Mouse (Mus musculus): Measurements from ENCODE around the gene Zfp276.
A peak's percentile ranks its signal among the peaks of the same experiment; 100 is the strongest.
"Not testable (repeated sequence)": the region's sequence is repeated elsewhere in the genome, so short reads cannot be mapped to it uniquely, and the experiment has no call there.

Zfp276 gene

DNA sequence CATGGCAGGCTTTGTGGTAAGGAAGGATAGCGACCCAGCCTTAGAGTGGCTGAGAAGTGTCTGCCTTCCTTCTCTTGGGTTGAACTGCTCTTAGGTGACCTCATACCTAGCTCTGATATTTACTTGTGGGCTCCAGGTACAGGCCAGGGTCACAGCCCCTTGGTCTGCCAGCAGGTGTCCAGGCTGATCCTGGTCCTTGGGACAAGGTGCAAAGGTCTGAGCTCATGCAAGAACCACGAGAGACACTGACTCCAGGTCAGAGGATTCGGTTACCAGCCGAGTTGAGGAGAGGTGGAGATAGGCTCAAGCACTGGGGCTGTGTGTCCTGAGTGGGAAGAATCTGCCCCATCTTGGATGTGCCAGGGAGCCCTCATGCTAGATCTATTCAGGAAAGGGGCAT lies 9.6 kb upstream of the Zfp276 start:
- DNase-seq (ENCODE audit: low read depth): no peak

DNA sequence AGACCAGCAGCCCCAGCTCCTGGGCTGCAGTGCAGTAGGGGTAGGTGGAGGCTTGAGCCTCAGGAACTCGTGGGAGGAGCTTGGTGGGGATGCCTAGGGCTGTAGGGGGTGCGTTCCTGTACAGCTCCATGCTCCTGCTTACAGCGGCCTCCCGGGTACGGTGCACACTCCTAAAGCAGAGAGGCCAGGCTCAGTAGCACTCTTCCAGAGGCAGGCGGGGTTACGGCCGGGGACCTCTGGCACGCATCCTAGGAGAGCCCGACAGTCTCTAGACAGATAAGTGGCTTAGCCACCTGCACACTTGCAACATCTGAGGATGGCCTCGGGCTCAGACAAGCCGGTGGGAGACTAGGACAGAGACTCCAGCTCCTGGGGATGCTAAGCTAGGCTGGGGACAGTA lies 8.5 kb upstream of the Zfp276 start:
- DNase-seq (ENCODE audit: low read depth): no peak

DNA sequence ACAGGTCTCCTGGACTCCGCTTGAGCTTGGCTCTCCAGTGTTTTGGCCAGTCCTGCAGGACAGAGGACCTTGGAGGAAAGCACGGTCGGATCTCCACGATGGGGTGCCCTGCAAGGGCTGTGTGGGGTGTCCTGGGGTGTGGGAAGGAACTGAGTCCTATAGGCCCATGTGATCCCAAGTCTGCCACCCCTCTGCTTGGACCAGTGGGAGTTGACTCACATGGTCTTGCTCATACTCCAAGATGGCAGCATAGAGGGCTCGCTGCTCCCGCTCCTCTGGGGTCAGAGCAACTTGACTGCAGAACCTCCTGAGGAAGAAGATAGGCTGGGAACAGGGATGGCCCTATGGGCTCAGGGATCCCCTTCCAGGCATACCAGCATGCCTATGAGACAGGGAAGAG lies 6.2 kb upstream of the Zfp276 start:
- no peak for DNase-seq (ENCODE audit: low read depth)

DNA sequence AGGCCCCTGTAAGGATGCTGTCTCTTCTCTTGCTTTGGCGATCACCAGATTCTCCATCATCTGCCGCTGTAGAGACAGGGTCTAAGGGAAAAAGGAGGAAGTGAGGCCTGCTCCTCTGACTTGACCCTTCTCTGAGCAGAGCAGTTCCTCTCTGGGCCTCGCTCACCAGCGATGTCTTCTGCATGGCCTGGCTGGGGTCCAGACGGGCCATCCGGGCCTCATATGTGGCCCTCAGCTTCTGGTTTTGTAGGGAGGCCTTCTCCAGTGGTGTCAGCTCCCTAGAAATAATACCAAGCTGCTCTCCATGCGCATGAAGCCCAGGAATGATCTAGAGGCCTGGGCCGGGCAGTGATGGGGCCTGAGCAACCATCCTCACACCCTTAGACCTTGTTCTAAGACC lies 5.4 kb upstream of the Zfp276 start:
- no peak for DNase-seq (ENCODE audit: low read depth)

DNA sequence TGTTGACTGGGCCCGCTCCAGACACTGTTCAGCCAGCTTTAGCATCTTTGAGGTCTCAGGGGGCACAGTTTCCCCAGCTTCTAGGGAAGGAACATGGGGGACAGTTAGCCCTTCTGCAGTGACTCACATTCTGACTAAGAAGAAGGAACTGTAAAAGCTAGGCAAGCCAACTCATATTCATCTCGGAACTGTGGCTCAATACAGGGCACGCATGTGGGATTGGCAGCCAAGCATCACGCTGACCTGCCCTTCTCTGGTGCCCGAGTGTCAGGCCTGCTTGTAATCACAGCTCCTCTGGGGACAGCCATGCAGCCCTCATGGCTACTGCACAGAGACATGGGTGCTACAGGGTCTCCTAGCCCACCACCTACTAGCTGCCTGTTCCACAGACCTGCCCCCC lies 3.1 kb upstream of the Zfp276 start:
- no peak for DNase-seq (ENCODE audit: low read depth)

DNA sequence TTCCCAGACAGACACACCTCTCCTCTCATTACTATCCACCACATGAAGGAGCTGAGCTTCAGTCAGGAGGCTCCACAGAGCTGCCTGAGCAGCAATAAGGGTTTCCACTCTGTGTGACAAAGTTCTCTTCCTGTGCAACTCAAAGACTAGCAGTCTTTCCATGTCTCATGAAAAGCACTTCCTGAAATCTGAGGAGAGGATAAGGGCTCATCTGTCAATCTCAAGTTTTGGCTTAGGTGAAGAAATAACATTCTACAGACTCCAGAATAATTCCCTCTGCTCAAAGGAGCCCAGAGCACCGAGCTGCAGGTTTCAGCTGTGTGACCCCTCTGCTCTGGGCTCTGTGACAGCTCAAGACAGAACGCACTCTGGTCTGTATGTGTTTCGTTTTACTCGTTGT lies 1.1 kb upstream of the Zfp276 start:
- DNase-seq (ENCODE audit: low read depth): peak; percentile 22

DNA sequence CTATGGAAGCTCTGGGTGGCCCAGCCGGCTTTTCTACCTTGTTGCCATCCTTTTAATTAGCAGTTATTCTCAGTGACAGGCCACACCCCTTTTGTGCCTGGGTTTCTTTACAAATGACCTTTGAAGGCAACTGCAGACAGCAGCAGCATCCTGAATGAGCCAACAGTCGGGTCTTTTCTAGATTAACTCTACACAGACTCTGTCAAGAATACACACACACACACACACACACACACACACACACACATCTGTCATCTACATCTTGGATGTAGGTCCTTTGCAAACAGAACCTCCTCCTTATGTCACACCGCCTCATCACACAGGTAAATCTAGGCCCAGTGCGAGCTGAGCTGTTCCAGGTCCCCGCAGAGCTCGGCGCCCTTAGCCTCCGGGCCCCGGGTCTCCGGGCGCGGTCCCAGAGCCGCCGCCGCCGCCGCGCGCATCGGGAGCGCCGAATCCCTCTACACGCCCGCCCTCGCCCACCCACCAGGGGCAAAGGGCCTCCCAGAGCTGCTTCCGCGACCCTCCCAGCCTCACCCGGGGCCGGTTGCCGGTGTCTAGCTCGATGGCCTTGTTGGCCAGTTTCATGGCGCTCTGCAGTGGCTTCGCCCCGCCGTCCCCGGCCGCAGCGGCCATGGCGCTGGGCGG lies 420 bp upstream of the Zfp276 start:
- DNase-seq (ENCODE audit: low read depth): no peak

DNA sequence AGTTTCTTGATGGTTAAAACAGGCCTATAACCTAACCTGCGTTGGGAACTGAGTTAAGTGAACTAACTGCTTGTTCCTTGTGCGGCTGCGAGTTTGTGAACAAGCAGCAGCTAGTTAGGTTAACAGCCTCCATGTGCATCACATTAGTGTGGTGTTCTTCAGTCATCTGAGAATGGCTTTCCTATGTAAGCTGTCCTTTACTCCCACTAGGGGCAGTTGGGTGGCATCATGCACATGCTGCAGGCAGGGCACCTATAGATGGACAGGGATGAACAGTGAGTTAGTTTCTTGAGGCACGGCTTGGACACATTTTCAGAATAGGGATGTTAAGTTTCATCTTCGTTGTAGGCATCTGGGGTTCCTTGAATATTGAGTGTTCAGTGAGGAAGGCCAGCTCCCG lies 1.2 kb downstream of the Zfp276 start:
- DNase-seq (ENCODE audit: low read depth): peak; percentile 21

DNA sequence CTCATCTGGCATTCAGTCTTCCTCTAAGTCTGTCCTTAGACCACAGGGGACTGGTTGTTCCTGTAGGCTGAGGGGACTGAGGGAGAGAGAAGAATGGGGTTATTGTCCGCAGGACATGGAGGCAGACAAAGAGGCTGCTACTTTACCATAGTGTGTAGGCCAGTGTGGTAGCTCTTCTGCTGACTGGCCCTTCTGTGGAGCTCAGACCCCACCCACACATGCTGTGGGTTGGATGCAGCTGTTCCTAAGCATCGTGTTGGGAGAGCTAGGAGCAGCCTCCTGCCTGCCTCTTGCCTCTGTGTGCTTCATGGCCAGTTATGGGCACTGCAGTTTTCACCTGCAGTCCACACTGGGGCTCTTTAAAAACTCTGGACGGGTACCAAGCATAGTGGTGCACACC lies 3.1 kb downstream of the Zfp276 start:
- no peak for DNase-seq (ENCODE audit: low read depth)

DNA sequence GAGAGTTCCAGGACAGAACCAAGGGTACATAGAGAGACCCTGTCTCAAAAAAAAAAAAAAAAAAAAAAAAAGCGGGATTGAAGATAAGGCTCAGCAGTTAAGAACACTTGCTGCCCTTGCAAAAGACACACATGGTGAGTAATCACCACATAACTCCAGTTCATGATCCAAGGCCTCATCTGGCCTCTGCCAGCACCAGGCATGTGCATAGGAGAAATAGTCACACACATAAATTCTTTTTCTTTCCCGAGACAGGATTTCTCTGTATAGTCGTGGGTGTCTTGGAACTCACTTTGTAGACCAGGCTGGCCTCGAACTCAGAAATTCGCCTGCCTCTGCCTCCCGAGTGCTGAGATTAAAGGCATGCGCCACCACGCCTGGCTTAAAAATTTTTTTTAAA lies 3.6 kb downstream of the Zfp276 start:
- DNase-seq (ENCODE audit: low read depth): not testable (repeated sequence)

DNA sequence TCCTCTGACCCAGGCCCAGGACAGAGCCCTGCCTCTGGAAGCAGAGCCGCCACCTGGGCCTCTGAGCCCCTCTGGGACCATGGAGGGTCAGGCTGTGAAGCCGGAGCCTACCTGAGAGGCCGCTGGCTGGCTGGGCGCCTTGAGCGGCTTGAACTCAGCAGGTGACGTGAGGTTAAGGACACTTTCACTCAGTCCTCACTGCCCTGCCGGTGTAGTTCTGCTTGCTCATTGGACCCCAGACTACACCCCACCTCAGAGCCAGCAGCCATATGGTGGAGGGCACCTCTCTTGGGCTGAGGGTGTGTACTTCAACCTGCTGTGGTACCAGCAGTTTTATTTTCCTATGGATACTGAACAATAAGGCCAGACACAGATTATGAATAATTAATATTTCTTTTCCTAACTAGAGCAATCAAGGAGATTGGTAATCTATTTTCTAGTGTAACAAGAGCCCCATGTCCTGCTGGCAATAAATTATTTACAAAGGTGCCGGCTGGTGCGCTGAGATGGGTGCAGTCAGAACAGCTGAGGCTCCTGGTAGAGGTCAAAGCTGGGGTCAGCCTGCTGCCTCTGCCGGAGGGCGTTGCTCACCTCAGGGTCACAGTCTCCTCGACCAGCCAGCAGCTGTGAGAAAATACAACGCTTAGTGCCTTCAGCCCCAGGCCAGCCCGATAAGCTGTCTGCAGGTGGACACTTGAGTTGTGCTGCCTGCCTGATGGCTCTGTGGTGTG lies 14.1 kb downstream of the Zfp276 start:
- no peak for DNase-seq (ENCODE audit: low read depth)

DNA sequence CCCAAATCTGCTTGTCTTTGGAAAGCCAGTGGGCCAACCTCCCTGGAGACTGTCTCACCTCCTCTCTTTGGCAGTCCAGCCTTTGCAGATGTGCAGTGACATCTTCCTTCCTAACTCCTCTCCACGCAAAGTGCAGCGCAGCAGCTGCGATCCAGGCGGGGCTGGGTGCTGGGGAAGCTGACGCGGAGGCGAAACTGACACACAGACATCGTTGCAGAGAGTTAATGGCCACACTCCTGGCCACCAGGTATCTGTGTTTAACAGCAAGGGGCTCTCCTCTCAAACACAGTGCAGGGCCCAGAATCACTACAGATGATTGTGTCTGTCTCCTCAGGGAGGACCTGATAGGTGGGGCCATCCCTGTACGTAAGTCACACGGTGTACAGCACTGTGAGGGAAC lies 17.2 kb downstream of the Zfp276 start:
- DNase-seq (ENCODE audit: low read depth): no peak

DNA sequence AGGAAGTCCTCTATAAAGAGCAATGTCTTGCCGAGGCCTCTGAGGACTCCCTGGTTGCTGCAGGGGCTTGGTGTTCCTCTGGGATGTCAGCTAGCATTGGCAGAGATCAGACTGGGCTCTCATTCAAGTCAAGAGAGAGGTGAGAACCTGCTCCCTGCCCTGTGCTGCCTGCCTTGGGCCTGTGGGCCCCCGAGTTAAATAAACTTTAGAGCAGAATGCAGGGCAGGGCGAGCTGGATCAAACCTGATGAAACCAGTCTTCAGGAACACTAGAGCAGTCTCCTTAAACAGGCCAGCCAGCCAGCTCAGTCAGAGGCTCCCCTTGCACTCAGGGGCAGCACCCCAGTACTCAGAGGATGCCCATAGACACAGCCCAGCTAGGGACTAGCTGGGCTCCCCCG lies 17.9 kb downstream of the Zfp276 start:
- no peak for DNase-seq (ENCODE audit: low read depth)

DNA sequence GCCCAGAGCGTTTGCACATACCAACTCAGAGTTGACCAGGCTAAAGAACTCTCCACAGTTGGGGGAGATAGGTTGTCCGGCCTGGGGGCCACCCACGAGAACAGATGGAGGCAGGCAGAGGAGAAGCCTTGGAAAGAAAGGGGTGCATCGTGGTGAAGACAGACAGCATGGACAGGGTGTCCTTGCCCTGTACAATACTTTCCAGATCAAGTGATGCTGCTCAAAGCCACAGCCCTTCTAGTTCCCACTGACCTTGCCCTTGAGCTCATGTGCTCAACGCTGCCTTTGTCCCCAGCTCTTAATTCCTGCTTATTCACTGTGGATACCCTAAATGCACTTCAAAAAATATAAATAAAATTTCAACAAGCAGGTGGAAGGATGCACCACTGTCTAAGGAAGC lies 20.5 kb downstream of the Zfp276 start:
- DNase-seq (ENCODE audit: low read depth): no peak

DNA sequence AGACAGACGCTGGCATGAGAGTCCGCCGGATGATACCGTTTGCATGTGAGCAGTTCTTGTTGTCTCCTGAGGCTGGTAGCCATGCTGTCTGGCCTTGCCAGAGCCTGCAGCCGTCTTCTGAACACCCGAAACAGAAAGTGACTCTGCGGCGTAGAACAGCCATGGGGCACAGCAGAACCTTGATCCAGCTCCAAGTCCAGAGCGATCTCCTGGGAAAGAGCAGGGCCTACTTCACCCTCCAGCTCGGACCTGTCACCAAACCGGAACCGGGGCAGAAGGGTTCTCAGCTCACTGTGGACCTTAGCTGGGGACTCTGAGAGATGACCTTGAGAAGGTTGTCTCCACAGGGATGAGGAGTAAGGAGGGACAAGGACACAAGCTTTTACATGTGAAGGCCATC lies 21.1 kb downstream of the Zfp276 start:
- no peak for DNase-seq (ENCODE audit: low read depth)

DNA sequence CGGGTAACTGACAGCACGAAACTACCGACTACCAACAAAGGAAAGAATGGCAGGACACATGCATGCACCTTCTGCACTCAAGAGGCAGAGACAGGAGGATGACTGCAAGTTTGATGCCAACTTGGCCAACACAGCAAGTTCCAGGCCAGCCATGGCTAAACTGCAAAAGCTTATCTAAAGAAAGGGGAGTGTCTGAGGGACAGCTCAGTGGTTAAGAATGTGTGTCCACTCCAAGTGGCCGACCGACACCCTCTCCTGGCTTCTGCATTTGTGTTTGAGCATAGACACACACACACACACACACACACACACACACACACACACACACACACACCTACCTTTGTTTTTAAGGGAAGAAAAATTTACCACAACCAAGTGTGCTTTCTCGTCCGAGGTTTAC lies 24.4 kb downstream of the Zfp276 start:
- DNase-seq (ENCODE audit: low read depth): peak; percentile 66

DNA sequence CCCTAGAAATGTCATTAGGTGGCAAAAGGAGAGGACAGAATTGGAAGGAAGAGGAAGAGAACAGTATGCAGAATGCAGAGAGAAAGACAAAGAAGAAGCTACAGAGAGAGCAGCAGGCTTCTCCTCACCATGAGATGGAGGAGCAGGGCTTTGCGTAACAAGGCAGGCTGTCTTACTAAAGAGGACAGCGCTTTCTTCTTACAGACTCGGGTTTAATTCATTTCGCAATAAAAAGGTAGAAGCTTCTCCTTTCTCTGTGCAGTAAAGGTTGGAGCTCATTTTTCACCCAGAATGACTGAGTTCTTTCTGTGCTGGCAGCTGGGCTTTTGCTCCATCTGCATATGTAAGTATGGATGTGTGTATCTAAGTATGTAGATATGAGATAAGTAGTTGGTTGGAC lies 25.8 kb downstream of the Zfp276 start:
- DNase-seq (ENCODE audit: low read depth): no peak

DNA sequence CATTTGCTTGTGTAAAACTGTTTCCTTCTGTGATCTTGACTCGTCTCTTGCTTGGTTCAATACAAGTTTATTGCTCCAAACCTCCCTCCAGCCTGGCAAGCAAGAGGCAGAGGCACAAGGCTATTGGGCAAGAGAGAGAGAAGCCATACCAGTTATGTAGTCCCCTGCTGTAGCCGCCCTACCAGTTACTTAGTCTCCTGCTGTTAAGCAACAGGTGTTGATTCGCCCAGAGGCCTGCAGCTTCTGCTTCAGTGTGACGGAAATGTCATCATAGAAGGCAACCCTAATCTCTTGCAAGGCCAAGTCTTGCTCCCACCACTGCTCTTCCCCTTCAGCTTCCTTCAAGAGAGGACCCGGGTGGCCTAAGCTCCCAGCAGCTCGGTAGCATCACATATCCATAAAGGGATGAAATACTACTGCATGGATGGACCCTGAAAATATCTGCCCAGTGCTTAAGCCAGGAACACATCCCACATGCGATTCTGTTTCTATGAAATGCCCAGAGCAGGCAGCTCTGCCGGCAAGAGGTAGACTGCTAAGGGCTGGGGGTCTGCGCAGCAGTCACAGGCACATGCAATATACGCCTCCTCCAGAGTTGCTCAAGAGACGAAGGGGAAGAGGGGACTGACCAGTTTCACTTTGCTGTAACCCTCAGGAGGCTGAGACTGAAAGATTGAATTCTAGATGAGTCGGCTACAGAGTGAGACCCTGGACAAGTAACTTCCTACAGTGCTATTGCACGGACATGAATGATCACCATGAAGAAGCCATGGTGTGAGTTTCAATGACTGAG lies 26.5 kb downstream of the Zfp276 start:
- no peak for DNase-seq (ENCODE audit: low read depth)

DNA sequence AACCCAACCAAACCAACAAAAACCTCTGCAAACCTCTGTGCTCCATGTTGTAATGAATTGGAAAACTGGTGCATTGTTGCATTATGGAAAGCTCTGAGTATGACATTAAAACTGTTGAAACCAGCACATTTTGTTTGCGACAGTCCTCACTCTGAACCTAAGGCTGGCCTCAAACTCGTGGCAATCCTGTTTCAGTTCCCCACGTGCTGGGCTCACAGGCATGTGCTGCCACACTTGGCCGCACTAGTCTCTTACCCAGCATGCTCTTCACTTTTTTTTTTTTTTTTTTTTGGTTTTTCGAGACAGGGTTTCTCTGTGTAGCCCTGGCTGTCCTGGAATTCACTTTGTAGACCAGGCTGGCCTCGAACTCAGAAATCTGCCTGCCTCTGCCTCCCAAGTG lies 29.0 kb downstream of the Zfp276 start:
- not testable (repeated sequence) for DNase-seq (ENCODE audit: low read depth)

DNA sequence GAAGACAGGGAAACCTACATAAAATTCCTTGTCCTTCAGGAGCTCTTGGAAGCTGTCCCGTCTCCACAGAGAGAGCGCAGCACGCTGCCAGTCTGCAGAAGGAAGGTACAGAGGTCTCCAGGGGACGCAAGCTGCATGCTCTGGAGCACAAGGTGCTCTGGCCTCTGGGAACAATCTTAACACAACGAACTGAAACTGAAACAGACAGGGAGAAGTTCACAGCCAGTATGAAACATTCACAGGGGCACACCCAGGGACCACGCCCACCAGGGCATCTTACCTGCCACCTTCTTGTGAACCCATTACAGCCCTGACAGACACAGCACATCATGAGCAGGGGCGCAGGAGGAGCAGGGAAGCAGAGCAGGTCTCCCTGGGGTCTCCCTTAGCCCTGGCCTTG lies 30.0 kb downstream of the Zfp276 start:
- no peak for DNase-seq (ENCODE audit: low read depth)

DNA sequence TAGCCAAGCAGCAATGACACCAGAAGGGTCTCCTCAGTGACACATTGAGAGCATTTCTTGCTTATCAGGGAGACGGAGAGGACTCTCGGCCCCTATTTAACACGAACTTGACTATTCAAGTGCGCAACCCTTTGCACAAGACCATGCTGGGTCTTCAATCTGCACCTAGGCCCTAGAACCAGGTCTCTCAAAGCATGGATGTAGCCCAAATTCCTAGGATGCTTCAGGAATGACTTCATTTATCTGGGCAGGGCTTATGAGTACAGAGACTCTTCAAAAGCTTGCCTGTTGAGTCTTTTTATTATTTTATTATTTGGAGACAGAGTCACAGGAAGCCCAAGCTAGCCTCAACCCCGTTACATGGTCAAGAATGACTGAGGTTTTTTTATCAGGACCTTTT lies 30.5 kb downstream of the Zfp276 start:
- peak; percentile 57 for DNase-seq (ENCODE audit: low read depth)

DNA sequence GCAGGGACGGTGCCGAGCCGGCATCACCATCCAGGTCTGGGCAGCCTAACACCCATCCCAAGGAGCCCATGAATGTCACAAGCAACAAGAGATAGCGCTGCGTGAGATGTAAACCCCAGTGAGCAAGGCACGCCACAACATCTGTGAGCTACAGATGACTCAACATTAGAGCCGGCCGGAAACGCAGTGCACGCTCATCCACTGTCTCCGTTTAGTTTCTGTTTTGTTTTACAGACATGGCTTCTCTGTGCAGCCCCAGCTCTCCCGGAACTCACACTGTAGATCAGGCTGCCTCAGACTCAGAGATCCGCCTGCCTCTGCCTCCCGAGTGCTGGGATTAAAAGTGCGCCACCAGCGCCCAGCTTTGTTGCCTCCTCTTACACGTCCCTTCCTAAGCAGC lies 33.4 kb downstream of the Zfp276 start:
- DNase-seq (ENCODE audit: low read depth): no peak

DNA sequence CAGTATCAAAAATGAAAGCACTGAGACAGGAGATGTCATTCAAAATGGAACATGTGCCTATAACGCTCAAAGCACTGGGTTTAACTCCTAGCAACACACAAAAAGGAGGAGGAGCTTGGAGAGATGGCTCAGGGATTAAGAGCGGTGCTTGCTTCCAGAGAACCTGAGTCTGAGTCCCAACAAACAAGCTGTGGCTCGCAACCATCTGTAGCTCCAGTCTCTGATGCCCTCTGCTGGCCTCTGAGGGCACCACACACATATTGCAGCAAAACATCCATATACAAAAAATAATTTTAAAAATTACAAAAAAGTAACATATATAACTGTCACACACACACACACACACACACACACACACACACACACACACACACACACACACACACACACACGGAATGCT lies 36.2 kb downstream of the Zfp276 start:
- peak; percentile 73 for DNase-seq (ENCODE audit: low read depth)
